Mouse (Mus musculus): ENCODE data around the gene Sucnr1.

- TF ChIP-seq CTCF (conservative IDR thresholded peaks at IDR 0.05; ENCODE audit: low read length): no peak
- no peak for TF ChIP-seq NANOG (IDR thresholded peaks at IDR 0.05; ENCODE audit: borderline replicate concordance, low read length)
- TF ChIP-seq POU5F1 (IDR thresholded peaks at IDR 0.05; ENCODE audit: borderline replicate concordance, low read length): no peak
Measured at GRCm38 (mm10) chr3:60114571-60114970, 32.9 kb downstream of the Sucnr1 start.

Data from E14TG2a.4 (cell line).